Mouse (Mus musculus) skeletal muscle tissue, adult 2 months (tissue): ENCODE measurements around the gene Vmn2r73.
"Not testable (repeated sequence)": the region's sequence is repeated elsewhere in the genome, so short reads cannot be mapped to it uniquely, and the experiment has no call there.

Source experiments
- DNase-seq: peaks from one replicate; pipeline ENCODE4 v3.0.0-alpha.2; 2012; ENCODE audit warnings: low read depth, low spot score

The Vmn2r73 gene

GRCm38 (mm10) chr7:85876166-85876565, at the start of gene Vmn2r73:
Vmn2r73 (minus strand) TSS chr7:85876266.
- DNase-seq = no peak

GRCm38 (mm10) chr7:85840090-85840948, 35.7 kb downstream of the Vmn2r73 start:
- DNase-seq = no peak

GRCm38 (mm10) chr7:85818092-85818491, 58.0 kb downstream of the Vmn2r73 start:
- DNase-seq = not testable (repeated sequence)
